Mouse (Mus musculus): ENCODE results near the gene Gm20388.

GRCm38 (mm10) chr8:121585159-121585825 lies 1674.7 kb downstream of the Gm20388 start:
- TF ChIP-seq GATA1 (IDR thresholded peaks at IDR 0.05; ENCODE audit: low read length) (no peak), TAL1 (IDR thresholded peaks at IDR 0.05; ENCODE audit: low read length) (no peak)

Data from erythroblast, embryonic 14.5 days (primary cell).